Mouse (Mus musculus): ENCODE data around the gene Ushbp1. TPM values are rescaled to one million over a fixed set of nuclear protein-coding genes. Genes with fewer than 3 reads are reported as not detected.
"Not testable (repeated sequence)": the region's sequence is repeated elsewhere in the genome, so short reads cannot be mapped to it uniquely, and the experiment has no call there.

The Ushbp1 gene
- total RNA-seq (2021) = 10 to 100 TPM; 27.2 to 27.9 TPM

- DNase-seq = peak; percentile 56
Measured at GRCm38 (mm10) chr8:71395629-71396028, at the start of gene Ushbp1. Ushbp1 (minus strand) TSS chr8:71395802.

- DNase-seq = no peak
Measured at GRCm38 (mm10) chr8:71445096-71445495, 49.5 kb upstream of the Ushbp1 start.

DNA sequence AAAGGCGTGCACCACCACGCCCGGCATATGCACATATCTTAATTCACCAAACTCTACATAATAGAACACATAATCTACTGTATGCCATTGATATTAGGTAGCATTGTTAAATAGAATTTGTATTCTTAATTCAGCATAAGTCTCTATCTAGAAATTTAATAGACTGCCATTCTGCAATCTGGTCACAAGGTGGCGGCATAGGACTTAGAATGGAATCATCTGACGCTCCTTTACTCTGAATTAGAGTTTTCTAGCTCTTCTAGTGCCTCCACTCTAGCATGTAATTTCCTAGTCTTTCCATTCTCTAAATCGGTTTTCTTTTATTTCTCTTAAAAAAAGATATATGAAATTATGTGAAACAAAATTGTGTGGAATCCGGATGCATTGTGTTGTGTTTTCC, 45.8 kb upstream of the Ushbp1 start:
- peak; percentile 68 for DNase-seq

DNA sequence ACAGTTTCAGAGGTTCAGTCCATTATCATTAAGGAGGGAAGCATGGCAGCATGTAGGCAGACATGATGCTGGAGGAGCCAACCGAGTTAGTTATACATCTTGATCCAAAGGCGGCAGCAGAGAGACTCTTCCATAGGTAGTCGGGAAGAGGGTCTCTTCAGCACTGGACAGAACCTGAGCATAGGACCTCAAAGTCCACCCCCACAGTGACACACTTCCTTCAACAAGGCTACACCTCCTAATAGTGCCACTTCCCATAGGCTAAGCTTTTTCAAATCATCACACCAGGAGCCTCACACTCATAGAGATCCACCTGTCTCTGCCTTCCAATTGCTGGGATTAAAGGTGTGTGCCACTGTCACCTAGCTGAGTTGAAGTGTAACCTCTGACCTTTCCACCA, 41.4 kb upstream of the Ushbp1 start:
- no peak for DNase-seq

- DNase-seq = not testable (repeated sequence)
Measured at GRCm38 (mm10) chr8:71432935-71433334, 37.3 kb upstream of the Ushbp1 start.

- no peak for DNase-seq
Measured at GRCm38 (mm10) chr8:71422121-71422520, 26.5 kb upstream of the Ushbp1 start.

- no peak for DNase-seq
Measured at GRCm38 (mm10) chr8:71411535-71412273, 16.1 kb upstream of the Ushbp1 start.

- no peak for DNase-seq
Measured at GRCm38 (mm10) chr8:71408231-71408630, 12.6 kb upstream of the Ushbp1 start.

- no peak for DNase-seq
Measured at GRCm38 (mm10) chr8:71407441-71407840, 11.8 kb upstream of the Ushbp1 start.

- peak; percentile 85 for DNase-seq
Measured at GRCm38 (mm10) chr8:71406099-71407015, 10.8 kb upstream of the Ushbp1 start.

DNA sequence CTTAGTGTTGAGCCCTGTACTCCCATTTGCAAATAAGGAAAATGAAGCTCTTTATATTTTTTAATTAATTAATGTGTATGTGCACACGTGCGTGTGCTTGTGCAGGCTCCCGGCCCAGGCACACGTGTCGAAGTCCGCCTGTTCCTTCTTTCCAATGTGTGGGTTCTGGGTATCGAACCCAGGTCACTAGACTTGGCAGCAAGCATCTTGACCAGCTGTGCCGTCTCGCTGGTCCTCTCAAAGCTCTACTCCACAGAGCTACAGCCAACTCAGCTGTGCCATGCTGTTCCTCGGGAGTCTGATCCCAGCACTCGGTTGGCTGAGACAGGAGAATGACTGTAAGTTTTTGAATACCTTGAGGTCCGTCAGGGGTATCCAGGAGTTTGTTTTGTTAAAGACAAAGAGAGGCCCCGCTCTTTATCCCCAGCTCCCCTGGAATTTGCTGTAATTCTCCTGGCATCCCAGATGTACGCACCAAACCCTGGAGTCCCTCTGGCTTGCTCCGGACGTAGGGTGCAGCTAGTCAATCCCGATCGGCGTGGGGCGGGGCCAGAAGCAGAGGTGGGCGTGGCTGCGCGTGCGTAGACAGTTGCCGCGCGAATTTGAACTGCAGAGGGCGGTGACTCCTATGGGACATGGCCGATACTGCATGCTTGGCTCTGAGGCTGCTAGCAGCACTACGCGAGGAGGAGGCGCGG, 9.9 kb upstream of the Ushbp1 start, which contains the start of gene Ankle1:
Gene Ankle1, plus strand, starts transcription at position 610 of the 698 bp plus-strand sequence.
- DNase-seq = peak; percentile 99

DNA sequence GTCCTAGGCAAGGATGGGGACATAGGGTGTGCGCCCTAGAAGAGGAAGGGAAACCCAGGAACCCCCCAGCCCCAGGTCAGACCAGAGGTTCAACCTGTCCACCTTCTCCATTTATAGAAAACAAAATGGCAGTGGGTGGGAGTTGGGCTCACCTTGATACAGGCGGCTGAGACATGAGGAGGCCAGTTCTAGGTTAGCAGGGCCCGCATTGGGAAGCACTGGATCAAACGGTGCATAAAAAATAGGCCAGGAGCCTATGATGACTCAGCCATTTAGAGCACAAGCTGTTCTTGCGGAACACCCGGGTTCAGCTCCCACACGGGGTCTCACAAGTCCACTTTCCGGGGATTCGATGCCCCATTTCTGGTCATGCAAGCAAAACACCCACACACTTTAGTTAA, 9.3 kb upstream of the Ushbp1 start:
- no peak for DNase-seq

GRCm38 (mm10) chr8:71404011-71404410, 8.4 kb upstream of the Ushbp1 start:
- DNase-seq = no peak

DNA sequence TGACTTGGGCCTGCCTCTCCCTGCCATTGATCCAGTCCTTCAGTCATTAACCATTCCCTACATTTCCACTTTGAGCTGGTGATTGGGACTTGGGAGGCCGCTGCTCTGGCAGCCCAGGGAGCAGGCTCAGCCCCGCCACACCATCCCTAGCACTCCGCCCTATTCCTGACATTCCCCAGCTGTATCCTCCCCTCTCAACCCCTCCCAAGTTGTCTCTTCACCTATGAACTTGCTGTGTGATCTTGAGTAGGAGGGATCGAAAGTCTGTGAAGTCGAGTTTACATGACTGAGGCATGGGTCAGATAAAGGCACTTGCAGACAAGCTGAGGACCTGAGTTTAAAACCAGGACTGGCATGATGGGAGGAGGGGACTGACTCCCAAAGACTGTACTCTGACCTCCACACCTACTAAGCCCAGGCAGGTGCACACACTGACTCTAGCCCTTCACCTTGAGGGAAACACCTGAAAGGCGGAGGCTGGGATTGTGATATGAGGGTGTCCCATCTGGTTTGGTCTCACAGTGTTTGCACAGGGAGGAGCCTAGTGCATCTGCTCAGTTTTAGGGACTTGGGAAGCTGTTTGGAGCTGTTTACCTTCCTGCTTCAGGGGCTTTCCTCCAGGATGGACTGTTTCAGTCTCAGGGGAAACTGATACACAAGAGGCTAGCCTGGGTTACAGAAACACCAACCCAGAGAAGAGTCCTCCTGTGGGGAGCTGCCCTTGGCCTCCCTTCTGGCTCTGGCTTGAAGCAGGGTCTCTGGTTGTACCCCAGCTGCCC, 7.7 kb upstream of the Ushbp1 start:
- no peak for DNase-seq

GRCm38 (mm10) chr8:71402446-71402964, 6.9 kb upstream of the Ushbp1 start:
- DNase-seq = no peak

DNA sequence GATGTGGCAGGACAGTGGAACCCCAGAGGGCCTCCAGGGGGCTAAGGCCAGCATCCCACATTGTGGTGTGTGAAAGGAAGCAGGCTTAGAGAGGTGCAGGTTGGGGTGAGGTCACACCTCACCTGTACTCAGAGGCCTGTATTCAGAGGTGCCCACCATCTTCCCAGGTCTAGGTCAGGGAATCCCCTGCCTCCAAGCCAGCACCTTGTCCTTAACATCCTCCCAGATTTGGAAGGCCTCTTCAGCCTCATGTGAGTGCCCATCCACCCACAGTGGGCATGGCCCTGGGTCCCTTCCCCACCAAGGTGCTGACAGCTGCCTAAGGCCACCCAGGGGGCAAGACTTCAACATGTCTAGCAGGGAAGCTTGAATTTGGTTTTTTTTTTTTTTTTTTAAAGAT, 5.9 kb upstream of the Ushbp1 start:
- no peak for DNase-seq

GRCm38 (mm10) chr8:71400826-71401225, 5.2 kb upstream of the Ushbp1 start:
- no peak for DNase-seq

GRCm38 (mm10) chr8:71397701-71398100, 2.1 kb upstream of the Ushbp1 start:
- peak; percentile 15 for DNase-seq

GRCm38 (mm10) chr8:71396639-71397305, 1.2 kb upstream of the Ushbp1 start, which contains the start of gene Babam1:
Babam1 (plus strand) TSS chr8:71396861.
- peak; percentile 93 for DNase-seq

DNA sequence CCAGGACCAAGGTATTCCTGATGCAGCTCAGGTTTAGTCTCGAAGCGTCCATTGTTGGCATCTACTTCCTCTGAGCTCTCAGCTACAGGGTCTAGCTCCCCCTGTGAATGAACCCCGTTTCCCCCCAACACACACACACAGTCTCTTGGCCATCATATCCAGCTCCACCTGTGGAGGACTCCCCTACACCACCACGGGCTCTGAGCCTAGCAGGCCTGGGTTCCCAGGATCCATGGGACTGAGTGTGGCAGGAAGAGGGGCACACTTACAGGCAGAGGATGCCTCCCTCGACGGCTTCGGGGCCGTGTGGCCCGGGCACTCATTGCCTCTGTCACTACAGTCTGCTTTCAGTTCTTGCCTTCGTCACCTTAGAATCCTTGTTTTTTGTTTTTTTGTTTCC, 531 bp downstream of the Ushbp1 start:
- peak; percentile 5 for DNase-seq

DNA sequence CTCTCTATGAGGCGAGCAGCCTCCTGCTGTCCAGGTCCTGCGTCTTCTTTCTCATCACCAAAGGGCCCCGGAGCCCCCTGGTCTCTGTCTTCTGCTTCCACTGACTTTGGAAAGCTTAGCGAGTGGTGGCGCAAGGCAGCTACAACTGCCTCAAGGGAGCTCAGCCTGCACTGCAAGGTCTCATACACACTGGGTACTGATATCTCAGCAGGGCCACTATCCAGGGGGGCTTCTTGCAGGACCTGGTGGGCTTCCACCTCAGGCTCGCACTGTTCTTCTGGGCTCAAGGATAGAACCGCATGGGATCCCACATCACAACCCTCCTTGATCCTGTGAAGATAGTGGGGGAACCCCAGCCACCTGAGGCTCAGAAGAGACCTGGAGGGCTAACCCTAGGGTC, 1.1 kb downstream of the Ushbp1 start:
- peak; percentile 4 for DNase-seq
